Mouse (Mus musculus): ENCODE measurements around the gene Trappc3.

DNA sequence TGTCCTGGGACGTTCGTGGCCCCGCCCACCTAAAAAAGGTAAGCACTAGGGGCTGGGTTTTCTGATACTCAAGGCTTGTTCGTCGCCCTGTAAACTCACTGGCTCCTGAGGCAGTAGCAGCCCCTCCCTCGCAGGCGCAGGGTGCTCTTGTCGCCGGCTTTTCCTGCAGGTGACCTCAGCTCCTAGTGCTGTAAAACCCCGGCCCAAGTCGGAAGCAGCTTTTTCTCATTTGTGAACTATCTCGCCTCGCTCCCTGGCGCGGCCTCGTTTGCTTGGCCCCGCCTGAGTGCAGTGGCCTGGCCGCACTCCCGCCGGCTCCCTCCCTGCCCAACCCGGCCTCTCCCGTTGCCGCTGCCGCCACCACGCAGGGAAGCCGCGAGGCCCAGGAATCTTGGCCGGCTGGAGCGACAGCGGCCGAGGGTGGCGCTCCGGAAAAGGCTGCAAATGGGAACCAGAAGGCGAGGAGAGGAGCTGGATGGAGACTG, 34.5 kb downstream of the Trappc3 start:
- TF ChIP-seq GATA1 (IDR thresholded peaks at IDR 0.05; ENCODE audit: borderline replicate concordance, low read length) (no peak), CTCF (IDR thresholded peaks at IDR 0.05; ENCODE audit: low read depth, low read length) (no peak), GATA2 (IDR thresholded peaks at IDR 0.05; ENCODE audit: borderline replicate concordance, low read depth, low read length) (no peak)

All from G1E (cell line).